Mouse (Mus musculus) brain, embryonic 18.5 days (tissue): ENCODE data around the gene Hnrnpm.
A peak's percentile ranks its signal among the peaks of the same experiment; 100 is the strongest.
"Not testable (repeated sequence)": the region's sequence is repeated elsewhere in the genome, so short reads cannot be mapped to it uniquely, and the experiment has no call there.

Experiments used
- DNase-seq: peaks from one replicate; pipeline ENCODE4 v3.0.0-alpha.2; 2012; ENCODE audit warnings: low read depth, low spot score

The Hnrnpm gene

GRCm38 (mm10) chr17:33673837-33674236 lies 12.8 kb downstream of the Hnrnpm start:
- no peak for DNase-seq

GRCm38 (mm10) chr17:33669681-33670080 lies 17.0 kb downstream of the Hnrnpm start:
- no peak for DNase-seq

GRCm38 (mm10) chr17:33666813-33667212 lies 19.8 kb downstream of the Hnrnpm start:
- no peak for DNase-seq

GRCm38 (mm10) chr17:33649781-33650475 lies 36.7 kb downstream of the Hnrnpm start:
- no peak for DNase-seq

- DNase-seq: no peak
Observed at GRCm38 (mm10) chr17:33645073-33645472, 41.6 kb downstream of the Hnrnpm start.

- DNase-seq: no peak
Observed at GRCm38 (mm10) chr17:33644068-33644467, 42.6 kb downstream of the Hnrnpm start.

- DNase-seq: no peak
Observed at GRCm38 (mm10) chr17:33639743-33640142, 46.9 kb downstream of the Hnrnpm start.

- no peak for DNase-seq
Observed at GRCm38 (mm10) chr17:33637516-33638276, 49.0 kb downstream of the Hnrnpm start, which contains the start of gene Pram1. Gene Pram1, plus strand, starts transcription at chr17:33638056.

GRCm38 (mm10) chr17:33637038-33637437 lies 49.6 kb downstream of the Hnrnpm start:
- no peak for DNase-seq

- no peak for DNase-seq
Observed at GRCm38 (mm10) chr17:33631796-33632195, 54.9 kb downstream of the Hnrnpm start.

GRCm38 (mm10) chr17:33631236-33631635 lies 55.4 kb downstream of the Hnrnpm start:
- no peak for DNase-seq

GRCm38 (mm10) chr17:33630171-33630895 lies 56.3 kb downstream of the Hnrnpm start:
- no peak for DNase-seq

- no peak for DNase-seq
Observed at GRCm38 (mm10) chr17:33629487-33630125, 57.1 kb downstream of the Hnrnpm start.

- peak; percentile 89 for DNase-seq
Observed at GRCm38 (mm10) chr17:33628621-33629486, 57.8 kb downstream of the Hnrnpm start, which contains the start of gene Zfp414. Gene Zfp414, plus strand, starts transcription at chr17:33629090.

GRCm38 (mm10) chr17:33627281-33627680 lies 59.4 kb downstream of the Hnrnpm start:
- DNase-seq: no peak

GRCm38 (mm10) chr17:33613726-33614125 lies 72.9 kb downstream of the Hnrnpm start:
- not testable (repeated sequence) for DNase-seq

GRCm38 (mm10) chr17:33610548-33610947 lies 76.1 kb downstream of the Hnrnpm start:
- no peak for DNase-seq

GRCm38 (mm10) chr17:33607273-33607672 lies 79.4 kb downstream of the Hnrnpm start:
- no peak for DNase-seq

GRCm38 (mm10) chr17:33601947-33602346 lies 84.7 kb downstream of the Hnrnpm start:
- no peak for DNase-seq

- DNase-seq: no peak
Observed at GRCm38 (mm10) chr17:33600831-33601230, 85.8 kb downstream of the Hnrnpm start.
